In genomic region chr2:126563411-126564105, GRCm38 (mm10) we compare ENCODE assay signal across 10 mouse cellular contexts. TPM values are rescaled to one million over a fixed set of nuclear protein-coding genes. Genes with fewer than 3 reads are reported as not detected.
A peak's percentile ranks its signal among the peaks of the same experiment; 100 is the strongest.
DNase-seq lines count a peak whose midpoint lies in the region; ATAC-seq lines count a peak whose summit lies in the region.
"Had no signal": no experiment of that assay in that cellular context is flagged by ENCODE, and none has a peak within 500 bp of the region (broad histone marks: within the 10 kb centered on the region; RNA-seq: fewer than 3 reads in every experiment).

No protein-coding gene starts in this region.

- no peaks in the 10 kb centered on the region for H3K9me3 ChIP-seq in embryonic facial prominence, embryonic 14.5 days (ENCODE audit: control insufficient read depth, low read length)
- no peaks in the 10 kb centered on the region for H3K9me3 ChIP-seq in embryonic facial prominence, embryonic 10.5 days
- no peaks in the 10 kb centered on the region for H3K9me3 ChIP-seq in midbrain, embryonic 14.5 days (ENCODE audit: control insufficient read depth, low read length)
- no peaks in the 10 kb centered on the region for H3K9me3 ChIP-seq in midbrain, embryonic 16.5 days (replicated peaks; ENCODE audit: control insufficient read depth, low read length, poor library complexity, severe bottlenecking)
- no peaks in the 10 kb centered on the region for H3K9me3 ChIP-seq in heart, embryonic 15.5 days (replicated peaks)
- H3K9me3 ChIP-seq: embryonic facial prominence, embryonic 12.5 days had no signal

- WGBS in embryonic facial prominence, embryonic 14.5 days: 69% methylated on average over 17 of the region's 17 CpGs
- WGBS in embryonic facial prominence, embryonic 10.5 days: 86% methylated on average over 17 of the region's 17 CpGs
- 83% methylated on average over 17 of the region's 17 CpGs for WGBS in midbrain, embryonic 14.5 days
- 78% methylated on average over 17 of the region's 17 CpGs for WGBS in midbrain, embryonic 16.5 days
- WGBS in heart, embryonic 15.5 days: 44% methylated on average over 17 of the region's 17 CpGs

- no peak overlapping the region for H3K9ac ChIP-seq in embryonic facial prominence, embryonic 14.5 days (ENCODE audit: low read depth, low read length)
- no peak overlapping the region for H3K9ac ChIP-seq in midbrain, embryonic 14.5 days (replicated peaks; ENCODE audit: low read length)
- H3K9ac ChIP-seq in midbrain, embryonic 16.5 days (ENCODE audit: low read depth, low read length): no peak overlapping the region
- H3K9ac ChIP-seq in heart, embryonic 15.5 days: no peak overlapping the region
- H3K9ac ChIP-seq: embryonic facial prominence, embryonic 12.5 days had no signal

- peak; percentile 75 for DNase-seq in embryonic facial prominence, embryonic 14.5 days (ENCODE audit: low spot score)
- DNase-seq in embryonic facial prominence, embryonic 10.5 days (ENCODE audit: low spot score): no peak
- DNase-seq in midbrain, embryonic 14.5 days: peak; percentile 53
- peak; percentile 36 to 44 for DNase-seq in lung, postnatal 4 days
- no peak for DNase-seq in spleen, postnatal 10 days (ENCODE audit: low spot score in 2 of 2)
- no peak for DNase-seq in spleen, adult 18-20 months

- no peaks in the 10 kb centered on the region for H3K4me1 ChIP-seq in embryonic facial prominence, embryonic 14.5 days (ENCODE audit: control insufficient read depth, insufficient read depth, low read length)
- no peaks in the 10 kb centered on the region for H3K4me1 ChIP-seq in embryonic facial prominence, embryonic 10.5 days
- no peaks in the 10 kb centered on the region for H3K4me1 ChIP-seq in midbrain, embryonic 14.5 days (ENCODE audit: control insufficient read depth, insufficient read depth, low read length)
- H3K4me1 ChIP-seq in midbrain, embryonic 16.5 days (ENCODE audit: control insufficient read depth, insufficient read depth, low read length): no peaks in the 10 kb centered on the region
- H3K4me1 ChIP-seq in heart, embryonic 15.5 days (replicated peaks): peaks cover 11% of the 10 kb centered on the region
- H3K4me1 ChIP-seq: embryonic facial prominence, embryonic 12.5 days had no signal

- H3K27me3 ChIP-seq in embryonic facial prominence, embryonic 14.5 days (replicated peaks; ENCODE audit: control insufficient read depth, insufficient read depth, low read length): no peaks in the 10 kb centered on the region
- no peaks in the 10 kb centered on the region for H3K27me3 ChIP-seq in embryonic facial prominence, embryonic 10.5 days (replicated peaks; ENCODE audit: low read depth, poor library complexity, severe bottlenecking)
- no peaks in the 10 kb centered on the region for H3K27me3 ChIP-seq in midbrain, embryonic 14.5 days (ENCODE audit: control insufficient read depth, insufficient read depth, low read length)
- no peaks in the 10 kb centered on the region for H3K27me3 ChIP-seq in midbrain, embryonic 16.5 days (ENCODE audit: control insufficient read depth, insufficient read depth, low read depth, low read length)
- H3K27me3 ChIP-seq in heart, embryonic 15.5 days: no peaks in the 10 kb centered on the region
- H3K27me3 ChIP-seq: embryonic facial prominence, embryonic 12.5 days had no signal

- peak; percentile 72; the same call in 1 of the 2 replicates for ATAC-seq in embryonic facial prominence, embryonic 14.5 days (ENCODE audit: low read depth)
- ATAC-seq in midbrain, embryonic 14.5 days (ENCODE audit: low FRiP score, low TSS enrichment): no peak
- ATAC-seq in midbrain, embryonic 16.5 days: no peak
- ATAC-seq in heart, embryonic 15.5 days (replicated peaks; ENCODE audit: insufficient number of reproducible peaks, insufficient read depth, low FRiP score, low read depth): peak; percentile 77

- H3K4me2 ChIP-seq in embryonic facial prominence, embryonic 14.5 days (ENCODE audit: low read depth, low read length): no peak overlapping the region
- no peak overlapping the region for H3K4me2 ChIP-seq in midbrain, embryonic 14.5 days (ENCODE audit: low read length)
- no peak overlapping the region for H3K4me2 ChIP-seq in midbrain, embryonic 16.5 days (ENCODE audit: low read length)
- H3K4me2 ChIP-seq in heart, embryonic 15.5 days: peak overlapping the region; percentile 34
- H3K4me2 ChIP-seq: embryonic facial prominence, embryonic 12.5 days had no signal

- H3K27ac ChIP-seq in embryonic facial prominence, embryonic 14.5 days (replicated peaks; ENCODE audit: low read depth, low read length): no peak overlapping the region
- H3K27ac ChIP-seq in embryonic facial prominence, embryonic 10.5 days (replicated peaks): no peak overlapping the region
- H3K27ac ChIP-seq in midbrain, embryonic 14.5 days (replicated peaks; ENCODE audit: low read depth, low read length): no peak overlapping the region
- H3K27ac ChIP-seq in midbrain, embryonic 16.5 days (ENCODE audit: low read length): no peak overlapping the region
- H3K27ac ChIP-seq in heart, embryonic 15.5 days: peak overlapping the region; percentile 56
- H3K27ac ChIP-seq: embryonic facial prominence, embryonic 12.5 days; macrophage had no signal

- no peak overlapping the region for H3K4me3 ChIP-seq in embryonic facial prominence, embryonic 14.5 days (ENCODE audit: low read depth, low read length)
- H3K4me3 ChIP-seq in embryonic facial prominence, embryonic 10.5 days: no peak overlapping the region
- no peak overlapping the region for H3K4me3 ChIP-seq in midbrain, embryonic 14.5 days (replicated peaks; ENCODE audit: low read depth, low read length)
- H3K4me3 ChIP-seq in midbrain, embryonic 16.5 days (ENCODE audit: low read depth, low read length): no peak overlapping the region
- no peak overlapping the region for H3K4me3 ChIP-seq in heart, embryonic 15.5 days
- H3K4me3 ChIP-seq: embryonic facial prominence, embryonic 12.5 days had no signal

- no peaks in the 10 kb centered on the region for H3K36me3 ChIP-seq in embryonic facial prominence, embryonic 14.5 days (ENCODE audit: control insufficient read depth, insufficient read depth, low read length)
- no peaks in the 10 kb centered on the region for H3K36me3 ChIP-seq in embryonic facial prominence, embryonic 10.5 days (replicated peaks)
- no peaks in the 10 kb centered on the region for H3K36me3 ChIP-seq in midbrain, embryonic 14.5 days (ENCODE audit: control insufficient read depth, insufficient read depth, low read length)
- peaks cover 5% of the 10 kb centered on the region; the same call in 1 of the 2 replicates for H3K36me3 ChIP-seq in midbrain, embryonic 16.5 days (ENCODE audit: control insufficient read depth, insufficient read depth, low read length)
- H3K36me3 ChIP-seq in heart, embryonic 15.5 days: no peaks in the 10 kb centered on the region
- H3K36me3 ChIP-seq: embryonic facial prominence, embryonic 12.5 days had no signal

RNA-seq across cellular contexts. Expression of gene Slc27a2, which starts 11.4 kb away (rescaled TPM):
- polyA plus RNA-seq in embryonic facial prominence, embryonic 14.5 days (2014; fragmentation: Nextera tagmentation; extraction: Ambion mirVana): 10.4 and 10.8 TPM in 2 replicates
- polyA plus RNA-seq in embryonic facial prominence, embryonic 10.5 days (2016; fragmentation: Nextera tagmentation; extraction: Ambion mirVana): 1.5 and 3.8 TPM in 2 replicates
- 9.6 and 10.5 TPM in 2 replicates for polyA plus RNA-seq in midbrain, embryonic 14.5 days (2014; fragmentation: Nextera tagmentation; extraction: Ambion mirVana)
- 14.0 and 14.6 TPM in 2 replicates for polyA plus RNA-seq in midbrain, embryonic 16.5 days (2015; fragmentation: Nextera tagmentation; extraction: Ambion mirVana)
- polyA plus RNA-seq in heart, embryonic 15.5 days (2015; fragmentation: Nextera tagmentation; extraction: Ambion mirVana): 0.24 and 1.1 TPM in 2 replicates
- polyA plus RNA-seq: macrophage had no signal

RNA-seq across cellular contexts. Expression of gene Hdc, which starts 55.5 kb away (rescaled TPM):
- 32.0 and 67.6 TPM in 2 replicates for polyA plus RNA-seq in embryonic facial prominence, embryonic 14.5 days (2014; fragmentation: Nextera tagmentation; extraction: Ambion mirVana)
- polyA plus RNA-seq in embryonic facial prominence, embryonic 10.5 days (2016; fragmentation: Nextera tagmentation; extraction: Ambion mirVana): 0.40 and 0.95 TPM in 2 replicates
- 0.43 and 0.68 TPM in 2 replicates for polyA plus RNA-seq in midbrain, embryonic 14.5 days (2014; fragmentation: Nextera tagmentation; extraction: Ambion mirVana)
- 1.1 and 1.7 TPM in 2 replicates for polyA plus RNA-seq in midbrain, embryonic 16.5 days (2015; fragmentation: Nextera tagmentation; extraction: Ambion mirVana)
- polyA plus RNA-seq in heart, embryonic 15.5 days (2015; fragmentation: Nextera tagmentation; extraction: Ambion mirVana): 9.2 and 10.6 TPM in 2 replicates

Comparison
In these comparisons a context has a peak if more than half of its experiments do, and no peak if none do; other contexts are left out.
1. DNase-seq: peak in embryonic facial prominence, embryonic 14.5 days (single experiment), midbrain, embryonic 14.5 days (single experiment) and lung, postnatal 4 days (2 of 2); none in embryonic facial prominence, embryonic 10.5 days (single experiment), spleen, postnatal 10 days (0 of 2) and spleen, adult 18-20 months (0 of 2).
2. ATAC-seq: peak in embryonic facial prominence, embryonic 14.5 days (single experiment) and heart, embryonic 15.5 days (single experiment); none in midbrain, embryonic 14.5 days (single experiment) and midbrain, embryonic 16.5 days (single experiment).